Mouse (Mus musculus): ENCODE measurements around the gene Tln2. TPM values are rescaled to one million over a fixed set of nuclear protein-coding genes. Genes with fewer than 3 reads are reported as not detected.

Tln2 gene
- polyA plus RNA-seq, 1 experiment from 2014 or later = 22.6 TPM

- H3K27me3 ChIP-seq (ENCODE audit: control insufficient read depth, insufficient read depth, low read length) = no peaks in the 10 kb centered on the region
- no peak overlapping the region for H3K27ac ChIP-seq (ENCODE audit: low read depth, low read length)
- no peaks in the 10 kb centered on the region for H3K36me3 ChIP-seq (ENCODE audit: control insufficient read depth, insufficient read depth, low read length)
- ATAC-seq (ENCODE audit: low FRiP score) = no peak
- H3K9me3 ChIP-seq (ENCODE audit: control insufficient read depth, low read length) = no peaks in the 10 kb centered on the region
- WGBS = 72% methylated on average over 5 of the region's 5 CpGs
- no peak for DNase-seq (ENCODE audit: low spot score)
- H3K9ac ChIP-seq (ENCODE audit: low read depth, low read length) = no peak overlapping the region
- no peak overlapping the region for H3K4me3 ChIP-seq (ENCODE audit: low read depth, low read length)
- H3K4me1 ChIP-seq (replicated peaks; ENCODE audit: control insufficient read depth, insufficient read depth, low read length) = no peaks in the 10 kb centered on the region
- H3K4me2 ChIP-seq (replicated peaks; ENCODE audit: low read depth, low read length) = no peak overlapping the region
Observed at GRCm38 (mm10) chr9:67229033-67229432, 330.5 kb downstream of the Tln2 start.

GRCm38 (mm10) chr9:67220388-67220787, 339.1 kb downstream of the Tln2 start:
- H3K9ac ChIP-seq (ENCODE audit: low read depth, low read length) = no peak overlapping the region
- H3K9me3 ChIP-seq (ENCODE audit: control insufficient read depth, low read length) = no peaks in the 10 kb centered on the region
- DNase-seq (ENCODE audit: low spot score) = peak; percentile 47
- no peak overlapping the region for H3K27ac ChIP-seq (ENCODE audit: low read depth, low read length)
- ATAC-seq (ENCODE audit: low FRiP score) = no peak
- H3K4me3 ChIP-seq (ENCODE audit: low read depth, low read length) = no peak overlapping the region
- no peaks in the 10 kb centered on the region for H3K4me1 ChIP-seq (replicated peaks; ENCODE audit: control insufficient read depth, insufficient read depth, low read length)
- no peaks in the 10 kb centered on the region for H3K36me3 ChIP-seq (ENCODE audit: control insufficient read depth, insufficient read depth, low read length)
- 57% methylated on average over 3 of the region's 3 CpGs for WGBS
- H3K27me3 ChIP-seq (ENCODE audit: control insufficient read depth, insufficient read depth, low read length) = no peaks in the 10 kb centered on the region
- no peak overlapping the region for H3K4me2 ChIP-seq (replicated peaks; ENCODE audit: low read depth, low read length)

- no peaks in the 10 kb centered on the region for H3K4me1 ChIP-seq (replicated peaks; ENCODE audit: control insufficient read depth, insufficient read depth, low read length)
- no peaks in the 10 kb centered on the region for H3K27me3 ChIP-seq (ENCODE audit: control insufficient read depth, insufficient read depth, low read length)
- no peak overlapping the region for H3K4me3 ChIP-seq (ENCODE audit: low read depth, low read length)
- H3K36me3 ChIP-seq (ENCODE audit: control insufficient read depth, insufficient read depth, low read length) = no peaks in the 10 kb centered on the region
- H3K27ac ChIP-seq (ENCODE audit: low read depth, low read length) = no peak overlapping the region
- no peak overlapping the region for H3K9ac ChIP-seq (ENCODE audit: low read depth, low read length)
- no peaks in the 10 kb centered on the region for H3K9me3 ChIP-seq (ENCODE audit: control insufficient read depth, low read length)
- 68% methylated on average over 9 of the region's 9 CpGs for WGBS
- H3K4me2 ChIP-seq (replicated peaks; ENCODE audit: low read depth, low read length) = no peak overlapping the region
- ATAC-seq (ENCODE audit: low FRiP score) (no peak), DNase-seq (ENCODE audit: low spot score) (no peak)
Observed at GRCm38 (mm10) chr9:67218001-67218400, 341.5 kb downstream of the Tln2 start.

- H3K27me3 ChIP-seq (ENCODE audit: control insufficient read depth, insufficient read depth, low read length) = no peaks in the 10 kb centered on the region
- ATAC-seq (ENCODE audit: low FRiP score) = no peak
- H3K9me3 ChIP-seq (ENCODE audit: control insufficient read depth, low read length) = no peaks in the 10 kb centered on the region
- no peak overlapping the region for H3K9ac ChIP-seq (ENCODE audit: low read depth, low read length)
- no peak overlapping the region for H3K27ac ChIP-seq (ENCODE audit: low read depth, low read length)
- DNase-seq (ENCODE audit: low spot score) = no peak
- no peaks in the 10 kb centered on the region for H3K4me1 ChIP-seq (replicated peaks; ENCODE audit: control insufficient read depth, insufficient read depth, low read length)
- no peak overlapping the region for H3K4me2 ChIP-seq (replicated peaks; ENCODE audit: low read depth, low read length)
- WGBS = 65% methylated on average over 3 of the region's 3 CpGs
- no peaks in the 10 kb centered on the region for H3K36me3 ChIP-seq (ENCODE audit: control insufficient read depth, insufficient read depth, low read length)
- no peak overlapping the region for H3K4me3 ChIP-seq (ENCODE audit: low read depth, low read length)
Observed at GRCm38 (mm10) chr9:67214191-67214985, 345.1 kb downstream of the Tln2 start.

- DNase-seq (ENCODE audit: low spot score) (peak; percentile 68), ATAC-seq (ENCODE audit: low FRiP score) (no peak)
- Histone ChIP-seq H3K4me2 (replicated peaks; ENCODE audit: low read depth, low read length) (no peak overlapping the region), H3K9me3 (ENCODE audit: control insufficient read depth, low read length) (no peaks in the 10 kb centered on the region), H3K36me3 (ENCODE audit: control insufficient read depth, insufficient read depth, low read length) (no peaks in the 10 kb centered on the region), H3K27ac (ENCODE audit: low read depth, low read length) (no peak overlapping the region), H3K27me3 (ENCODE audit: control insufficient read depth, insufficient read depth, low read length) (no peaks in the 10 kb centered on the region), H3K4me1 (replicated peaks; ENCODE audit: control insufficient read depth, insufficient read depth, low read length) (no peaks in the 10 kb centered on the region), H3K4me3 (ENCODE audit: low read depth, low read length) (no peak overlapping the region), H3K9ac (ENCODE audit: low read depth, low read length) (no peak overlapping the region)
- 68% methylated on average over 6 of the region's 6 CpGs for WGBS
Observed at GRCm38 (mm10) chr9:67213275-67213674, 346.2 kb downstream of the Tln2 start.

- Histone ChIP-seq H3K4me3 (ENCODE audit: low read depth, low read length) (no peak overlapping the region), H3K4me1 (replicated peaks; ENCODE audit: control insufficient read depth, insufficient read depth, low read length) (no peaks in the 10 kb centered on the region), H3K27ac (ENCODE audit: low read depth, low read length) (no peak overlapping the region), H3K4me2 (replicated peaks; ENCODE audit: low read depth, low read length) (no peak overlapping the region), H3K9ac (ENCODE audit: low read depth, low read length) (no peak overlapping the region), H3K36me3 (ENCODE audit: control insufficient read depth, insufficient read depth, low read length) (no peaks in the 10 kb centered on the region), H3K9me3 (ENCODE audit: control insufficient read depth, low read length) (no peaks in the 10 kb centered on the region), H3K27me3 (ENCODE audit: control insufficient read depth, insufficient read depth, low read length) (no peaks in the 10 kb centered on the region)
- no peak for ATAC-seq (ENCODE audit: low FRiP score)
- 98% methylated on average over 4 of the region's 4 CpGs for WGBS
- no peak for DNase-seq (ENCODE audit: low spot score)
Observed at GRCm38 (mm10) chr9:67211220-67211619, 348.3 kb downstream of the Tln2 start.

- no peaks in the 10 kb centered on the region for H3K36me3 ChIP-seq (ENCODE audit: control insufficient read depth, insufficient read depth, low read length)
- no peak for DNase-seq (ENCODE audit: low spot score)
- H3K4me3 ChIP-seq (ENCODE audit: low read depth, low read length) = no peak overlapping the region
- H3K27ac ChIP-seq (ENCODE audit: low read depth, low read length) = no peak overlapping the region
- no peak overlapping the region for H3K4me2 ChIP-seq (replicated peaks; ENCODE audit: low read depth, low read length)
- H3K9ac ChIP-seq (ENCODE audit: low read depth, low read length) = no peak overlapping the region
- no peaks in the 10 kb centered on the region for H3K27me3 ChIP-seq (ENCODE audit: control insufficient read depth, insufficient read depth, low read length)
- 88% methylated on average over 9 of the region's 9 CpGs for WGBS
- no peaks in the 10 kb centered on the region for H3K4me1 ChIP-seq (replicated peaks; ENCODE audit: control insufficient read depth, insufficient read depth, low read length)
- no peaks in the 10 kb centered on the region for H3K9me3 ChIP-seq (ENCODE audit: control insufficient read depth, low read length)
- ATAC-seq (ENCODE audit: low FRiP score) = no peak
Observed at GRCm38 (mm10) chr9:67209451-67209850, 350.1 kb downstream of the Tln2 start.

- Histone ChIP-seq H3K27ac (ENCODE audit: low read depth, low read length) (no peak overlapping the region), H3K9me3 (ENCODE audit: control insufficient read depth, low read length) (no peaks in the 10 kb centered on the region), H3K4me1 (replicated peaks; ENCODE audit: control insufficient read depth, insufficient read depth, low read length) (no peaks in the 10 kb centered on the region), H3K27me3 (ENCODE audit: control insufficient read depth, insufficient read depth, low read length) (no peaks in the 10 kb centered on the region), H3K9ac (ENCODE audit: low read depth, low read length) (no peak overlapping the region), H3K4me3 (ENCODE audit: low read depth, low read length) (no peak overlapping the region), H3K4me2 (replicated peaks; ENCODE audit: low read depth, low read length) (no peak overlapping the region), H3K36me3 (ENCODE audit: control insufficient read depth, insufficient read depth, low read length) (no peaks in the 10 kb centered on the region)
- WGBS = 20% methylated on average over 3 of the region's 3 CpGs
- DNase-seq (ENCODE audit: low spot score) = no peak
- ATAC-seq (ENCODE audit: low FRiP score) = no peak
Observed at GRCm38 (mm10) chr9:67208420-67208819, 351.1 kb downstream of the Tln2 start.

GRCm38 (mm10) chr9:67205175-67205574, 354.3 kb downstream of the Tln2 start:
- Histone ChIP-seq H3K4me1 (replicated peaks; ENCODE audit: control insufficient read depth, insufficient read depth, low read length) (no peaks in the 10 kb centered on the region), H3K27ac (ENCODE audit: low read depth, low read length) (no peak overlapping the region), H3K4me2 (replicated peaks; ENCODE audit: low read depth, low read length) (no peak overlapping the region), H3K4me3 (ENCODE audit: low read depth, low read length) (no peak overlapping the region), H3K9me3 (ENCODE audit: control insufficient read depth, low read length) (no peaks in the 10 kb centered on the region), H3K36me3 (ENCODE audit: control insufficient read depth, insufficient read depth, low read length) (no peaks in the 10 kb centered on the region), H3K9ac (ENCODE audit: low read depth, low read length) (no peak overlapping the region), H3K27me3 (ENCODE audit: control insufficient read depth, insufficient read depth, low read length) (no peaks in the 10 kb centered on the region)
- DNase-seq (ENCODE audit: low spot score) = no peak
- WGBS = 74% methylated on average over 4 of the region's 4 CpGs
- no peak for ATAC-seq (ENCODE audit: low FRiP score)
